Mouse (Mus musculus): ENCODE measurements at regions not wholly inside any gene's neighbourhood (a gene's known extent, or its start where the extent isn't known, plus 50 kb on each side); places are given as distances from the start of the nearest gene placed in this dataset.

GRCm38 (mm10) chr9:120658576-120658975 is 87.3 kb downstream of the Rpl14 start:
- TF ChIP-seq CTCF (IDR thresholded peaks at IDR 0.05; ENCODE audit: low read depth, low read length), result no peak
- no peak for TF ChIP-seq POLR2A (IDR thresholded peaks at IDR 0.05; ENCODE audit: borderline replicate concordance, low read depth, low read length)

Data from bone marrow macrophage, adult 2 months (primary cell).